Mouse (Mus musculus) heart, embryonic 11.5 days (tissue): ENCODE results near the gene Lrmda. TPM values are rescaled to one million over a fixed set of nuclear protein-coding genes. Genes with fewer than 3 reads are reported as not detected.

Experiments used
- ATAC-seq: fragments of 200-750 bp; cut with Nextera tagmentation; replicated peaks from 2 replicates; pipeline ENCODE4 v1.8.0; 2017; ENCODE audit warnings: moderate library complexity; ENCODE audit not compliant: insufficient number of reproducible peaks, low FRiP score, low TSS enrichment
- H3K27ac ChIP-seq: fragments of 300-500 bp; sonication (generic); 2 replicates; pipeline ENCODE4 v1.5.1; 2014; ENCODE audit warnings: mild to moderate bottlenecking, low read depth, low read length
- H3K27me3 ChIP-seq: fragments of 300-500 bp; sonication (generic); 2 replicates; pipeline ENCODE4 v1.6.1; 2014; ENCODE audit warnings: mild to moderate bottlenecking, low read length, mixed read lengths; ENCODE audit not compliant: control insufficient read depth, insufficient read depth
- H3K36me3 ChIP-seq: fragments of 300-500 bp; sonication (generic); 2 replicates; pipeline ENCODE4 v1.6.1; 2014; ENCODE audit warnings: mild to moderate bottlenecking, low read length, moderate library complexity, mixed read lengths; ENCODE audit not compliant: control insufficient read depth, insufficient read depth
- H3K4me1 ChIP-seq: fragments of 300-500 bp; sonication (generic); 2 replicates; pipeline ENCODE4 v1.6.1; 2014; ENCODE audit warnings: low read length; ENCODE audit not compliant: control insufficient read depth, insufficient read depth
- H3K4me2 ChIP-seq: fragments of 300-500 bp; sonication (generic); 2 replicates; pipeline ENCODE4 v1.6.1; 2014; ENCODE audit warnings: mild to moderate bottlenecking, moderate library complexity
- H3K4me3 ChIP-seq: fragments of 300-500 bp; sonication (generic); 2 replicates; pipeline ENCODE4 v1.5.1; 2014; ENCODE audit warnings: low read depth, low read length
- H3K9ac ChIP-seq: fragments of 300-500 bp; sonication (generic); 2 replicates; pipeline ENCODE4 v1.6.1; 2014; ENCODE audit warnings: mild to moderate bottlenecking, low read depth, low read length, moderate library complexity
- H3K9me3 ChIP-seq: fragments of 300-500 bp; sonication (generic); replicated peaks from 2 replicates; pipeline ENCODE4 v1.6.1; 2016; ENCODE audit warnings: low read length; ENCODE audit not compliant: control insufficient read depth
- WGBS: fragments of 180-500 bp; shearing (Covaris S2); extraction: QIAGEN DNeasy Blood & Tissue Kit; methylation state at CpG from one replicate; pipeline ENCODE4 v1.1.7; 2014; ENCODE audit not compliant: insufficient replicate concordance; 5-methylcytosine and 5-hydroxymethylcytosine counted together
- polyA plus RNA-seq: library from polyadenylated mRNA; unstranded; fragments of >200 nt; fragmentation: Nextera tagmentation; extraction: Ambion mirVana; gene quantifications from 2 replicates; pipeline ENCODE4 v1.2.1, GENCODE M21; 2014

Gene Lrmda
- polyA plus RNA-seq, 1 experiment from 2014 or later: 0.70 TPM

DNA sequence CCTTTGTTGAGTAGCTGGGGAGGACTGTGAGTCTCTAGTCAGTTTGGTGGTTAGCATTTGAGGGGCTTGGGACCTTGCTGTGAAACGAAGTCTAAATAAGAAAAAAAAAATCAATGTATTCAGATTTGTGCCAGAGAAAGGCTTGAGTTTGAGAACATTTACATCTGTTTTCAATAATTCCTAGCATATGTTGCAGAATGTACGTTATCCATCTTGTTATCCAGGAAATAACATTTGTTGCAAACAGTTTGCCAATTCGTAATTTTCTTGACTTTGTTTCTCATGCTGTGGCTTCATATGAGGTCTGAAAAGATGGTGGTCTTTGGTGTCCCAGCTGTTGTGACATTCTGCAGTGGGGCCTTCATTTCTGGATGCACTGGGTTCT, 353.8 kb downstream of the Lrmda start:
- H3K4me2 ChIP-seq: no peak overlapping the region
- H3K27ac ChIP-seq: no peak overlapping the region
- H3K9me3 ChIP-seq: no peaks in the 10 kb centered on the region
- H3K36me3 ChIP-seq: no peaks in the 10 kb centered on the region
- 68% methylated on average over 3 of the region's 3 CpGs for WGBS
- H3K4me1 ChIP-seq: peaks cover 3% of the 10 kb centered on the region; the same call in 1 of the 2 replicates
- no peaks in the 10 kb centered on the region for H3K27me3 ChIP-seq
- H3K4me3 ChIP-seq: no peak overlapping the region
- ATAC-seq: no peak
- H3K9ac ChIP-seq: no peak overlapping the region

DNA sequence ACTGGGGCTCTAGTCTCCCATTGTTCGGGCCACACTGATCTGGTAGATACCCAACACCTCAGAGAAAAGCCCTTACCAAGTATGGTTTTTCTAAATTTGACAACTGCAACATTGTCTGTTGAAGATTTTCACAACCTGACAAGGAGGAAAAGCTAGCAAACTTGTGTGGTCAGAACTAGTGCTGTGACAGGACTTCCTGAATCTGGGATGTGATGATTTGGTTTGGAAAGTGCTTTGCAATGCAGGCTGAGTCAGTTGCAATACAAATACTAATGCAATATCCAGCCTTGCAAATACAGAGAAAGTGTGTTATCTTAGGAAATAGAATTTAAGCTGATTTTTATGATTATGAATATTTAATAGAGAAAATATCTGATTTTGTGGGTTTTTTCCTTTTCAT, 357.6 kb downstream of the Lrmda start:
- no peak overlapping the region for H3K4me2 ChIP-seq
- no peak overlapping the region for H3K9ac ChIP-seq
- H3K4me3 ChIP-seq: no peak overlapping the region
- no peaks in the 10 kb centered on the region for H3K9me3 ChIP-seq
- no peaks in the 10 kb centered on the region for H3K27me3 ChIP-seq
- no peak overlapping the region for H3K27ac ChIP-seq
- 76% methylated on average over 1 of the region's 1 CpGs for WGBS
- H3K4me1 ChIP-seq: no peaks in the 10 kb centered on the region
- no peak for ATAC-seq
- H3K36me3 ChIP-seq: no peaks in the 10 kb centered on the region

DNA sequence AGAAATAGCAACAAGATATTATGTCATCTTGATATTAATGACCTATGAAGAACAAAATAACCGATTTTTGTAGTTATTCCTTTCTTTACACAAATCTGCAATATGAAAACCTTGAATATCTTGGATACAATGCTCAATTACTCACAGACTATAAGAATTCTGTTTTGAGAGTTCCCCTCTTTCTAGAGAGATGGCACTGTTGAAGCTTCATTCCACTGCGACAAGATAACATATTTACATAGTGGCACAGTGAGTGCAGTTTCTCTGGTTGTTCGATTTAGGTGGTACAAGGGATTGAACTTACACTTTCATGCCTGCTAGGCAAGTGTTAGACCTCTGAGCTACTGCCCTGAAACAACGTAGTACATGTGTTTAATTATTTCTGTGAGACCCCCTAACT, 362.6 kb downstream of the Lrmda start:
- ATAC-seq: no peak
- 72% methylated on average over 4 of the region's 4 CpGs for WGBS
- H3K27ac ChIP-seq: no peak overlapping the region
- H3K27me3 ChIP-seq: no peaks in the 10 kb centered on the region
- H3K4me3 ChIP-seq: no peak overlapping the region
- H3K9ac ChIP-seq: no peak overlapping the region
- no peak overlapping the region for H3K4me2 ChIP-seq
- no peaks in the 10 kb centered on the region for H3K36me3 ChIP-seq
- no peaks in the 10 kb centered on the region for H3K4me1 ChIP-seq
- H3K9me3 ChIP-seq: no peaks in the 10 kb centered on the region

DNA sequence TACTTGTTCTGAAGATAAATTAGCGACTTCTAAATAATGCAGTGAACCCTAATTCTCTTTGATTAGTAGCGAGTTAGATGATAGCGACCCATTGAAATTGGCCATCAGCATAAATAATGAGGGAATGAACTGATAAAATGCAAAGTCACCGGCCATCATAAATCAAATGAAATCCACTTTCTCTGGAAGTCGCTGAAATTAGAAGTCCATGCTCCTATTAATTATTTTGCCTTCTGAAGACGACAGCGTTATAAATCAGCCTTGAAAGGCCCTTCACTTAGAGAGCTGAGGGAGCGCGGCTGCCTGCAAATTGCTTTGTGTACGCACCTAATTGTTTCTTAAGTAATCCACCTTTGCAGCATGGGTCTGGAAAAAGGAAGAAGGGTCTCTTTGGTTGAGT, 374.1 kb downstream of the Lrmda start:
- Histone ChIP-seq H3K4me3 (no peak overlapping the region), H3K9ac (no peak overlapping the region), H3K4me2 (no peak overlapping the region), H3K27ac (no peak overlapping the region), H3K4me1 (no peaks in the 10 kb centered on the region), H3K9me3 (no peaks in the 10 kb centered on the region), H3K36me3 (no peaks in the 10 kb centered on the region), H3K27me3 (no peaks in the 10 kb centered on the region)
- 76% methylated on average over 10 of the region's 10 CpGs for WGBS
- ATAC-seq: no peak

DNA sequence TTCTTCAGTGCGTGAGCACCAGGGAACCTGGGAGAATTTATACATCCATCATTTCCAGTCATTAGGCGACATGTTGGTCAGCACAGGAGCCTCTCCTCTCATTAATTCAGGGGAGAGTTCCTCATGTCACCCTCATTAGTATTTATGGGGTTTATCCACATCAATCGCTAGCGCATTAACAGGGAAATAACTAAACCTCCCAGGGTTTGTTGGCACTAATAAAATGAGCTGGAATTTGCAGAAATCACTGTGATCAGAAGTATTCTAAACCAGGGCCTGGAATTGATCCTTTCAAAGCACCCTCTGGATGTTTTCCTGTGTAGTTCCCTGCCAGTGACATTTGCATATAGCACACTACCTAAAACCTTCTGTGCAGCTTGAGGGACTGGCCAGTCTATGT, 382.9 kb downstream of the Lrmda start:
- Histone ChIP-seq H3K4me3 (no peak overlapping the region), H3K4me2 (no peak overlapping the region), H3K4me1 (no peaks in the 10 kb centered on the region), H3K36me3 (no peaks in the 10 kb centered on the region), H3K27me3 (no peaks in the 10 kb centered on the region), H3K27ac (no peak overlapping the region), H3K9ac (no peak overlapping the region), H3K9me3 (no peaks in the 10 kb centered on the region)
- no peak for ATAC-seq
- WGBS: 74% methylated on average over 4 of the region's 4 CpGs

DNA sequence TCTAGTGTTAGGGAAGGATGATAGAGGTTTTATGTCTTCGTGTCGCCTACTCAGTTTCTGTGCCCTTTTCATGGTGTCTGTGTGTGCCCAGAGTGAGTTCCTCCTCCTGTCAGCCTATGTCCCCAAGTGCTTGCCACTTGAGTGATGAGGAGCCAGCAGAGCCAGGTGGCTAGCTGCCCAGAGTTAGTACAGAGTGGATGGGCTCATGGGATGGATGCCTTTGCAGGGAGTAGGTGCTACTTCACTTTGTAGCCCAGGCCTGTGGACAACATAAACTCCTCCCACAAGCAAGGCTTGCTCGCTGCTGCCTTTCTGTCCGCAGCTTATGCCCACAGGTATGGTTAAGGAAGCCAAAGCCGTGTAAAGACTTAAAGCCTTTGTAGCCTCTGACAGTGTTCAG, 387.1 kb downstream of the Lrmda start:
- no peak for ATAC-seq
- no peaks in the 10 kb centered on the region for H3K9me3 ChIP-seq
- 77% methylated on average over 5 of the region's 5 CpGs for WGBS

DNA sequence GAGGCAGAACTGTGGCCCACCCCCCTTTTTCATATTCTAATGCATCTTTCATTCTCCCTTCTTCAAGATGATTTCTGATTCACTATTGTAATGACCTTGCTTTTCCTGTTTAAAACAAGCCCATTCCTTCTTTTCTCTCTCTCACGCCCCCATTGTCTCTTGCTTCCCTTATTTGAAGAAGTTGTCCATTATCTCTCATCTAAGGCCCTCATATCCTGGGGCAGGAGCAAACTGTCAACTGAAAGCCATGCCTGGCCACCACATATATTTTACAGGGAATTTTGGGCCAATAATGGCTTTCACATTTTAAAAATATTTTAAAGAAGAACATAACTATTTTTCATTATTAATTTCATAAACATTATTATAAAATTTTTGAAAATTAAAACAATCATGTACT, 391.3 kb downstream of the Lrmda start:
- no peak overlapping the region for H3K4me2 ChIP-seq
- no peak overlapping the region for H3K27ac ChIP-seq
- H3K9me3 ChIP-seq: no peaks in the 10 kb centered on the region
- ATAC-seq: no peak
- no peak overlapping the region for H3K4me3 ChIP-seq
- H3K36me3 ChIP-seq: no peaks in the 10 kb centered on the region
- 57% methylated on average over 1 of the region's 1 CpGs for WGBS
- H3K9ac ChIP-seq: no peak overlapping the region
- H3K27me3 ChIP-seq: no peaks in the 10 kb centered on the region
- H3K4me1 ChIP-seq: no peaks in the 10 kb centered on the region

More for the DNA sequence above, 387.1 kb downstream of the Lrmda start:
- Histone ChIP-seq H3K4me3 (no peak overlapping the region), H3K36me3 (no peaks in the 10 kb centered on the region), H3K4me1 (no peaks in the 10 kb centered on the region), H3K27ac (no peak overlapping the region), H3K27me3 (no peaks in the 10 kb centered on the region), H3K4me2 (no peak overlapping the region), H3K9ac (no peak overlapping the region)

DNA sequence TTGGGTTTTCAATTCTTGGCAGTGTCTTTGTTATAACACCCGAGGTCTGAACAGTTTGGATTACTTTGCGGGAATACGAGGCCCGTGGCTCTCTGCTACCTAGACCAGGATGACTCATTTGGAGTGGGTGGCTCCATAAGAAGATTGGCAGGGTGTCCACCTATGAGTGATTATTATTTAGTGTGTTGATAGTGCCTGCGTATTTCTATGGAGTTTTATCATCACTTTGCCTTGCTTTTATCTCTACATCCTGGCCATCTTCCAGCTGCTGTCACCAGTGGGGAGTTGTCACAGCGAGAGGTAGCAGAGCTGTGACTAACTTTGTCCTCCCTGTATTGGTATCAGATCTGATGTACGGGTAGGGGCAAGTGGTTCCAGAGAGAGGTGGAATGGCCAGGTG, 393.7 kb downstream of the Lrmda start:
- Histone ChIP-seq H3K9me3 (no peaks in the 10 kb centered on the region), H3K4me3 (no peak overlapping the region), H3K27me3 (no peaks in the 10 kb centered on the region), H3K27ac (no peak overlapping the region), H3K4me2 (no peak overlapping the region), H3K9ac (no peak overlapping the region), H3K4me1 (no peaks in the 10 kb centered on the region), H3K36me3 (no peaks in the 10 kb centered on the region)
- ATAC-seq: no peak
- 57% methylated on average over 7 of the region's 7 CpGs for WGBS

DNA sequence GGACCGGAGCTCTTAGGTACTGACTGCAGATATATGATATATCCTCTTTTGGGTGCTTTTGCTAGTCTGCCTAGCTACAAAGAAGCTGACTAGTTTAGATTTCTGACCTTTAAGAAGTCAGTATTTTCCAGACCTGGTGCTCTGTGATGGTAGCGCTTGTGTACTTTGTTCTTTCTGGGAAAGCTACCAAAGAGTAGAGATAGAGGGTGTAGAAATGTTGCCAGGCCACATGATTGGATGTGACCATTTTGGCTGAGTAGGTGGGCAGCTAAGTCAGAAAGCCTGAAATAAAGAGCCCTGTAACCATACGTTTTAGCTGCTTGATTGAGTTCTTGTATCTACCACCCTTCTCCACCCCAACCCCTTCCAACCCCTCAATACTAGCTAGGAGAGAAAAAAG, 398.2 kb downstream of the Lrmda start:
- WGBS: 81% methylated on average over 3 of the region's 3 CpGs
- no peaks in the 10 kb centered on the region for H3K4me1 ChIP-seq
- no peak overlapping the region for H3K9ac ChIP-seq
- H3K4me3 ChIP-seq: no peak overlapping the region
- no peak for ATAC-seq
- no peaks in the 10 kb centered on the region for H3K9me3 ChIP-seq
- no peaks in the 10 kb centered on the region for H3K27me3 ChIP-seq
- no peak overlapping the region for H3K4me2 ChIP-seq
- no peak overlapping the region for H3K27ac ChIP-seq
- no peaks in the 10 kb centered on the region for H3K36me3 ChIP-seq
